Mouse (Mus musculus) limb, embryonic 11.5 days (tissue): ENCODE results near the gene D1Ertd622e. TPM values are rescaled to one million over a fixed set of nuclear protein-coding genes. Genes with fewer than 3 reads are reported as not detected.
A peak's percentile ranks its signal among the peaks of the same experiment; 100 is the strongest.
"Not testable (repeated sequence)": the region's sequence is repeated elsewhere in the genome, so short reads cannot be mapped to it uniquely, and the experiment has no call there.

Experiments used
- ATAC-seq: fragments of 200-750 bp; cut with Nextera tagmentation; 2 replicates; pipeline ENCODE4 v1.8.0; 2017; ENCODE audit warnings: low read depth; ENCODE audit not compliant: insufficient number of reproducible peaks, low FRiP score, low TSS enrichment
- DNase-seq: peaks from one replicate; pipeline ENCODE4 v3.0.0-alpha.2; 2015; ENCODE audit warnings: low spot score
- H3K27ac ChIP-seq: fragments of 300-500 bp; sonication (generic); replicated peaks from 2 replicates; pipeline ENCODE4 v1.5.1; 2014; ENCODE audit warnings: low read depth, mild to moderate bottlenecking, low read length
- H3K27me3 ChIP-seq: fragments of 300-500 bp; sonication (generic); 2 replicates; pipeline ENCODE4 v1.6.1; 2014; ENCODE audit warnings: mild to moderate bottlenecking, low read length, mixed read lengths; ENCODE audit not compliant: control insufficient read depth, insufficient read depth
- H3K36me3 ChIP-seq: fragments of 300-500 bp; sonication (generic); 2 replicates; pipeline ENCODE4 v1.6.1; 2014; ENCODE audit warnings: mild to moderate bottlenecking, low read length, moderate library complexity, mixed read lengths; ENCODE audit not compliant: control insufficient read depth, insufficient read depth
- H3K4me1 ChIP-seq: fragments of 300-500 bp; sonication (generic); 2 replicates; pipeline ENCODE4 v1.6.1; 2014; ENCODE audit warnings: low read length, mixed read lengths; ENCODE audit not compliant: control insufficient read depth, insufficient read depth
- H3K4me2 ChIP-seq: fragments of 300-500 bp; sonication (generic); 2 replicates; pipeline ENCODE4 v1.6.1; 2014; ENCODE audit warnings: low read depth, mild to moderate bottlenecking, moderate library complexity; ENCODE audit not compliant: severe bottlenecking
- H3K4me3 ChIP-seq: fragments of 300-500 bp; sonication (generic); 2 replicates; pipeline ENCODE4 v1.5.1; 2014; ENCODE audit warnings: low read depth, low read length
- H3K9ac ChIP-seq: fragments of 300-500 bp; sonication (generic); 2 replicates; pipeline ENCODE4 v1.6.1; 2014; ENCODE audit warnings: mild to moderate bottlenecking, low read length
- H3K9me3 ChIP-seq: fragments of 300-500 bp; sonication (generic); 2 replicates; pipeline ENCODE4 v1.6.1; 2016; ENCODE audit warnings: low read length; ENCODE audit not compliant: control insufficient read depth
- WGBS: fragments of 180-500 bp; shearing (Covaris S2); extraction: QIAGEN DNeasy Blood & Tissue Kit; methylation state at CpG from one replicate; pipeline ENCODE4 v1.1.7; 2014; 5-methylcytosine and 5-hydroxymethylcytosine counted together
- polyA plus RNA-seq: library from polyadenylated mRNA; unstranded; fragments of >200 nt; fragmentation: Nextera tagmentation; extraction: Ambion mirVana; gene quantifications from 2 replicates; pipeline ENCODE4 v1.2.1, GENCODE M21; 2014

The D1Ertd622e gene
- polyA plus RNA-seq, 1 experiment from 2014 or later: 14.9 TPM

- H3K4me2 ChIP-seq: no peak overlapping the region
- ATAC-seq: no peak
- H3K4me3 ChIP-seq: no peak overlapping the region
- no peak for DNase-seq
- H3K27ac ChIP-seq: no peak overlapping the region
- whole genome bisulfite sequencing: 77% methylated on average over 4 of the region's 4 CpGs
- H3K4me1 ChIP-seq: no peaks in the 10 kb centered on the region
- no peak overlapping the region for H3K9ac ChIP-seq
- H3K9me3 ChIP-seq: no peaks in the 10 kb centered on the region
- no peaks in the 10 kb centered on the region for H3K36me3 ChIP-seq
- H3K27me3 ChIP-seq: no peaks in the 10 kb centered on the region
These were observed 78.8 kb downstream of the D1Ertd622e start for GRCm38 (mm10) chr1:97583085-97583484.

GRCm38 (mm10) chr1:97580680-97581079 is 81.2 kb downstream of the D1Ertd622e start:
- not testable (repeated sequence) for H3K9ac ChIP-seq, H3K27me3 ChIP-seq, H3K4me3 ChIP-seq, ATAC-seq, H3K9me3 ChIP-seq, H3K27ac ChIP-seq, H3K4me1 ChIP-seq, DNase-seq, H3K4me2 ChIP-seq, H3K36me3 ChIP-seq

- Histone ChIP-seq H3K9ac (no peak overlapping the region), H3K4me1 (no peaks in the 10 kb centered on the region), H3K4me2 (no peak overlapping the region), H3K27ac (no peak overlapping the region), H3K36me3 (no peaks in the 10 kb centered on the region), H3K4me3 (no peak overlapping the region), H3K27me3 (no peaks in the 10 kb centered on the region), H3K9me3 (no peaks in the 10 kb centered on the region)
- ATAC-seq (no peak), DNase-seq (no peak)
- 75% methylated on average over 3 of the region's 3 CpGs for WGBS
These were observed 81.6 kb downstream of the D1Ertd622e start for GRCm38 (mm10) chr1:97580270-97580669.

GRCm38 (mm10) chr1:97578025-97578417 is 83.9 kb downstream of the D1Ertd622e start:
- H3K9me3 ChIP-seq: no peaks in the 10 kb centered on the region
- WGBS: 88% methylated on average over 3 of the region's 3 CpGs
- H3K36me3 ChIP-seq: no peaks in the 10 kb centered on the region
- H3K27me3 ChIP-seq: no peaks in the 10 kb centered on the region
- H3K4me1 ChIP-seq: no peaks in the 10 kb centered on the region
- H3K27ac ChIP-seq: no peak overlapping the region
- DNase-seq: no peak
- H3K4me3 ChIP-seq: no peak overlapping the region
- no peak overlapping the region for H3K9ac ChIP-seq
- H3K4me2 ChIP-seq: no peak overlapping the region
- ATAC-seq: no peak

- H3K27me3 ChIP-seq: no peaks in the 10 kb centered on the region
- no peak overlapping the region for H3K9ac ChIP-seq
- H3K4me3 ChIP-seq: no peak overlapping the region
- no peaks in the 10 kb centered on the region for H3K36me3 ChIP-seq
- H3K9me3 ChIP-seq: no peaks in the 10 kb centered on the region
- H3K27ac ChIP-seq: no peak overlapping the region
- ATAC-seq (peak; percentile 26; the same call in 1 of the 2 replicates), DNase-seq (no peak)
- H3K4me1 ChIP-seq: no peaks in the 10 kb centered on the region
- 78% methylated on average over 2 of the region's 2 CpGs for WGBS
- no peak overlapping the region for H3K4me2 ChIP-seq
These were observed 84.5 kb downstream of the D1Ertd622e start for GRCm38 (mm10) chr1:97577062-97578024.

GRCm38 (mm10) chr1:97576576-97576975 is 85.3 kb downstream of the D1Ertd622e start:
- Histone ChIP-seq H3K27me3 (no peaks in the 10 kb centered on the region), H3K9ac (no peak overlapping the region), H3K9me3 (no peaks in the 10 kb centered on the region), H3K27ac (no peak overlapping the region), H3K4me2 (no peak overlapping the region), H3K4me3 (no peak overlapping the region), H3K36me3 (no peaks in the 10 kb centered on the region), H3K4me1 (no peaks in the 10 kb centered on the region)
- no peak for DNase-seq
- ATAC-seq: no peak
- WGBS: 90% methylated on average over 3 of the region's 3 CpGs

- no peak overlapping the region for H3K4me3 ChIP-seq
- WGBS: 81% methylated on average over 9 of the region's 9 CpGs
- no peaks in the 10 kb centered on the region for H3K4me1 ChIP-seq
- DNase-seq (no peak), ATAC-seq (no peak)
- H3K9ac ChIP-seq: no peak overlapping the region
- no peaks in the 10 kb centered on the region for H3K9me3 ChIP-seq
- no peak overlapping the region for H3K27ac ChIP-seq
- H3K27me3 ChIP-seq: no peaks in the 10 kb centered on the region
- no peaks in the 10 kb centered on the region for H3K36me3 ChIP-seq
- H3K4me2 ChIP-seq: no peak overlapping the region
These were observed 91.1 kb downstream of the D1Ertd622e start for GRCm38 (mm10) chr1:97570814-97571213.

- H3K4me2 ChIP-seq: no peak overlapping the region
- no peak overlapping the region for H3K27ac ChIP-seq
- no peaks in the 10 kb centered on the region for H3K36me3 ChIP-seq
- H3K27me3 ChIP-seq: no peaks in the 10 kb centered on the region
- 96% methylated on average over 4 of the region's 4 CpGs for WGBS
- no peak overlapping the region for H3K9ac ChIP-seq
- no peak overlapping the region for H3K4me3 ChIP-seq
- H3K9me3 ChIP-seq: no peaks in the 10 kb centered on the region
- no peak for DNase-seq
- no peaks in the 10 kb centered on the region for H3K4me1 ChIP-seq
- no peak for ATAC-seq
These were observed 93.9 kb downstream of the D1Ertd622e start for GRCm38 (mm10) chr1:97567956-97568355.
